Mouse (Mus musculus) midbrain, embryonic 14.5 days (tissue): ENCODE results near the gene Plxdc1. TPM values are rescaled to one million over a fixed set of nuclear protein-coding genes. Genes with fewer than 3 reads are reported as not detected.

Source experiments
- ATAC-seq: fragments of 200-750 bp; cut with Nextera tagmentation; 2 replicates; pipeline ENCODE4 v1.8.0; 2017; ENCODE audit warnings: moderate number of reproducible peaks, moderate library complexity; ENCODE audit not compliant: low FRiP score, low TSS enrichment
- DNase-seq: peaks from one replicate; pipeline ENCODE4 v3.0.0-alpha.2; 2015
- H3K27ac ChIP-seq: fragments of 300-500 bp; sonication (generic); replicated peaks from 2 replicates; pipeline ENCODE4 v1.5.1; 2014; ENCODE audit warnings: mild to moderate bottlenecking, low read depth, low read length, moderate library complexity
- H3K27me3 ChIP-seq: fragments of 300-500 bp; sonication (generic); 2 replicates; pipeline ENCODE4 v1.6.1; 2014; ENCODE audit warnings: low read length, control low read depth, mixed read lengths; ENCODE audit not compliant: control insufficient read depth, insufficient read depth
- H3K36me3 ChIP-seq: fragments of 300-500 bp; sonication (generic); 2 replicates; pipeline ENCODE4 v1.6.1; 2014; ENCODE audit warnings: low read length, control low read depth; ENCODE audit not compliant: control insufficient read depth, insufficient read depth
- H3K4me1 ChIP-seq: fragments of 300-500 bp; sonication (generic); 2 replicates; pipeline ENCODE4 v1.6.1; 2014; ENCODE audit warnings: mild to moderate bottlenecking, antibody characterized with exemption, low read length, control low read depth; ENCODE audit not compliant: control insufficient read depth, insufficient read depth
- H3K4me2 ChIP-seq: fragments of 300-500 bp; sonication (generic); 2 replicates; pipeline ENCODE4 v1.6.1; 2014; ENCODE audit warnings: mild to moderate bottlenecking, low read length, moderate library complexity
- H3K4me3 ChIP-seq: fragments of 300-500 bp; sonication (generic); replicated peaks from 2 replicates; pipeline ENCODE4 v1.5.1; 2014; ENCODE audit warnings: low read depth, low read length
- H3K9ac ChIP-seq: fragments of 300-500 bp; sonication (generic); replicated peaks from 2 replicates; pipeline ENCODE4 v1.6.1; 2014; ENCODE audit warnings: mild to moderate bottlenecking, low read length, moderate library complexity
- H3K9me3 ChIP-seq: fragments of 300-500 bp; sonication (generic); 2 replicates; pipeline ENCODE4 v1.6.1; 2016; ENCODE audit warnings: low read length, control low read depth, mixed read lengths; ENCODE audit not compliant: control insufficient read depth
- WGBS: fragments of 180-500 bp; shearing (Covaris S2); extraction: QIAGEN DNeasy Blood & Tissue Kit; methylation state at CpG from one replicate; pipeline ENCODE4 v1.1.7; 2014; 5-methylcytosine and 5-hydroxymethylcytosine counted together
- polyA plus RNA-seq: library from polyadenylated mRNA; unstranded; fragments of >200 nt; fragmentation: Nextera tagmentation; extraction: Ambion mirVana; gene quantifications from 2 replicates; pipeline ENCODE4 v1.2.1, GENCODE M21; 2014

Plxdc1 gene
- 0.96 and 1.2 TPM in 2 replicates for polyA plus RNA-seq

DNA sequence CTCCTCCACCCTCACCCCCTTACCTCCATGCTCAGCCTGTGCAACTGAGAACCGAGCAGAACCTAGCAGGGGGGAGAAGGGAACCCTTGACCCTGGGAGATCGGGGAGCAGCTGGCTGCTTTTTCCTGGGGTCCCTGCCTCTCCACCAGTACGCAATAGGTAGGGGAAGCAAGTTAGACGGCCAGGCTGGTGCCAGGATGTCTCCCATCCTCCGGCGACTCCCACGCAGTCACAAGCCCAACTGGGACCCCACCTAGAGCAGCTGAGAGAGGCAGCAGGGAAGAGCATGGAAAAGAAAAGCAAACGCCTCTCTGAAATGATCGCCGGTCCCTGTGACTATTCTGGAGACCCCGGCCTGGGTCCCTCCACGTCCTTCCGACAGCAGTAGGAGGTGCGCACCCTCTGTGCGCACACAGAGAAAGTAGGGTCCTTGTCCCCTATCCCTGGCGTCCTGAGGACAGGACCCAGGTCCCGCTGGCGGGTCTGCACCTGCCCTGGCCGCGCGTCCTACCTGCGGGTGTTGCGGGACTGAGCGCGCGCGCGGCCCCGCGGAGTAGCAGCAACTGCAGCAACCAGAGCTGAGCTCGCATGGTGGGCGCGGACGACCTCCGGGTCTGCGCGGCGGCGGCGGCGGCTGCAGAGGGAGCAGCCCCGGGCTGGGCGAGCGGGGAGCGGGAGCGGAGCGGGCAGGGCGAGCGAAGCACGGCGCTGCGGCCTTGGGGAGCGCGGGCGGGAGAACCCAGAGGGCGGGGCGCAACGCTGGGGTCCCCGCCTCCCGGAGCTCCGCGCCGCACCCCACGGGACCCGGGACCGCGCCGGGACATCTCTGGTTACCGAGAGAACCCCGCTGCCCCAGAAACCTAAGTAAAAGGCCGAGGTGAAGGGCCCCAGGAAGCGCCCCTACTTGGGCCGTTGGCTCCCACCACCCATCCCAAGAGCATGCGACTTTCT is at the start of gene Plxdc1:
Gene Plxdc1 (minus strand): TSS at position 718 of the 951 bp plus-strand sequence.
- WGBS, result 2% methylated on average over 74 of the region's 74 CpGs
- no peak for ATAC-seq
- peaks cover 27% of the 10 kb centered on the region for H3K27me3 ChIP-seq
- H3K4me3 ChIP-seq, result peak within 1 kb of the TSS; percentile 75
- H3K36me3 ChIP-seq, result no peaks in the 10 kb centered on the region
- H3K4me1 ChIP-seq, result peaks cover 7% of the 10 kb centered on the region; the same call in 1 of the 2 replicates
- H3K9ac ChIP-seq, result peak within 1 kb of the TSS; percentile 58
- DNase-seq, result peak; percentile 64
- H3K9me3 ChIP-seq, result no peaks in the 10 kb centered on the region
- H3K27ac ChIP-seq, result no peak within 1 kb of the TSS; the same call in 1 of the 2 replicates
- H3K4me2 ChIP-seq, result peak within 1 kb of the TSS; percentile 76

DNA sequence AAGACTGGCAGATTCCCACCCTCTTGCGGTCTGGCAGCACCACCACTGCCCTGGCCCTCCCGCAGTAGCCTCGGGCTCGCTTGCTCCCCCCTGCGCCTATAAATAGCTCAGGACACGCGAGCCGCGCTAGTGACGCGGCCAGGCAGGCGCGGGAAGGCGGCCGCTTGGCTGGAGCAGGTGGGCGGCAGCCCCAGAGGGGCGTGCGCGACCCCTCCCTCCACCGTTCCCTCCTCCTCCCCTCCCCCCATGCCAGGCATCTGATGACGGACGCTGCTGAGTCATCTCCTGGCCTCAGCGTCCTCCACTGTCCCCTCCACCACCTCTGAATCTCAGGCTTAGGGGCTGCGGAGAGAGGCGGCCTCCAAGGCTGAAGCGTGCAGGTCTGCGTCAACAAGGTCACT is 49.7 kb upstream of the Plxdc1 start:
- Histone ChIP-seq H3K9ac (peak overlapping the region; percentile 58), H3K27ac (no peak overlapping the region; the same call in 1 of the 2 replicates), H3K27me3 (no peaks in the 10 kb centered on the region), H3K4me3 (peak overlapping the region; percentile 38), H3K36me3 (peaks cover 4% of the 10 kb centered on the region), H3K9me3 (no peaks in the 10 kb centered on the region), H3K4me1 (peaks cover 18% of the 10 kb centered on the region), H3K4me2 (peak overlapping the region; percentile 83)
- ATAC-seq, result peak; percentile 69
- peak; percentile 81 for DNase-seq
- WGBS, result 0% methylated on average over 27 of the region's 27 CpGs

DNA sequence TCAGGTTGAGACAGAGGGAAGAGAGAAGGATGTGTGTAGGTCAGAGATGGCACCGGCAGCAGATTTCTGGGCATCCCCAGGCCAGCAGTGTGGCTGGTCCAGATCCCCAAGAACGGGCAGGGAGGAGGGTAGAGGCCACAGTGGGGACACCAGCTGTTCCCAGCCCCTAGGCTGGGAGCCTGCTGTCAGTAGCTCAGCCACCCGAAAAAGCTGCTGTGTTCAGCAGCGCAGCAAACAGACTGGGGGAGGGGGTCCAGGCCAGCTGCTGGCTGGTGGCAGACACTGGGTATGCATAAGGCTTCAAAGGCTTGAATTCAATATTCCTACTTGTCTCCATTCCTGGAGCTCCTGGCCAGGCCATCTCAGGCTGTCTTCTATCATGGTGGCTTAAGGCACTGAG is 48.6 kb upstream of the Plxdc1 start:
- DNase-seq, result no peak
- peaks cover 18% of the 10 kb centered on the region for H3K4me1 ChIP-seq
- peak overlapping the region; percentile 55; the same call in 1 of the 2 replicates for H3K27ac ChIP-seq
- peaks cover 16% of the 10 kb centered on the region for H3K36me3 ChIP-seq
- H3K4me2 ChIP-seq, result no peak overlapping the region; the same call in 1 of the 2 replicates
- WGBS, result 16% methylated on average over 4 of the region's 4 CpGs
- H3K9me3 ChIP-seq, result no peaks in the 10 kb centered on the region
- ATAC-seq, result peak; percentile 46; the same call in 1 of the 2 replicates
- no peaks in the 10 kb centered on the region for H3K27me3 ChIP-seq
- H3K9ac ChIP-seq, result no peak overlapping the region
- H3K4me3 ChIP-seq, result no peak overlapping the region

DNA sequence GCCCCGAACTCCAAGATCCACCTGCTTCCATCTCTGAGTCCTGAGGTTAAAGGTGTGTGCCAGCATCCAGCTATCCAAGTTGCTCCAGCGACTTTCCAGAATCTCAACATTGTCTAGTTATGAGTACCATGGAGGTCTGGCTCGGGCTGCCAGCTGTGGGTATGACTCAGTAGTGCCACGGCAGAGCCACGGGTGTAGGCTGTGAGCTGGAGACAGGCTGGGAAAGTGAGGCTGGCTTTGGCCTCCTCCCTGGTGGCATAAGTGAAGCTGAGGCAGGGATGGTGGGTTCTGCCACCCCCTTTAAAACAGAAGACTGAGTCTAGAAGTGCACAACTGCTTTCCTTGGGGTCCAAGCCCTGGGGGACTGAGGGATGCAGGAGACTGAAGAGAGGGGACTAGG is 47.8 kb upstream of the Plxdc1 start:
- peaks cover 23% of the 10 kb centered on the region for H3K36me3 ChIP-seq
- H3K4me3 ChIP-seq, result no peak overlapping the region
- H3K27ac ChIP-seq, result no peak overlapping the region
- whole genome bisulfite sequencing, result 86% methylated on average over 5 of the region's 5 CpGs
- no peaks in the 10 kb centered on the region for H3K9me3 ChIP-seq
- H3K9ac ChIP-seq, result no peak overlapping the region
- H3K4me2 ChIP-seq, result no peak overlapping the region
- DNase-seq (no peak), ATAC-seq (no peak)
- no peaks in the 10 kb centered on the region for H3K27me3 ChIP-seq
- peaks cover 18% of the 10 kb centered on the region for H3K4me1 ChIP-seq

DNA sequence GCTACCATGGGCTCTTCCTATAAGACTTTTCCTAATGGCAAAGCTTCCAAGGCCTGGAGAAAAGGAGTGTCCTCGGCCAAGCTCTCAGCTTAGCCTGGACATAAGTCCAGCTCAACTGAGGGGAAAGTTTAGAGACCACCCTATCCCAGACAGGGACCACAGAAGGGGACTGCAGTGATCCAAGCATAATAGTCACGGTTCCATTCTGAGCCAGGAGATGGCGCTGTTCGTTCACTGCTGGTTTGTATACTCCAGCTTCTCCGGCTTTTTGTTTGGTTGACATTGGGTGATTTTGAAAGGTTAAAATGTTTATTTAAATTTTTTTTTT is 45.2 kb upstream of the Plxdc1 start:
- H3K4me3 ChIP-seq, result no peak overlapping the region
- H3K4me2 ChIP-seq, result no peak overlapping the region
- H3K9ac ChIP-seq, result no peak overlapping the region
- no peaks in the 10 kb centered on the region for H3K27me3 ChIP-seq
- DNase-seq, result peak; percentile 91
- WGBS, result 3% methylated on average over 5 of the region's 5 CpGs
- peaks cover 20% of the 10 kb centered on the region for H3K4me1 ChIP-seq
- H3K9me3 ChIP-seq, result no peaks in the 10 kb centered on the region
- H3K27ac ChIP-seq, result no peak overlapping the region
- H3K36me3 ChIP-seq, result peaks cover 35% of the 10 kb centered on the region
- no peak for ATAC-seq

DNA sequence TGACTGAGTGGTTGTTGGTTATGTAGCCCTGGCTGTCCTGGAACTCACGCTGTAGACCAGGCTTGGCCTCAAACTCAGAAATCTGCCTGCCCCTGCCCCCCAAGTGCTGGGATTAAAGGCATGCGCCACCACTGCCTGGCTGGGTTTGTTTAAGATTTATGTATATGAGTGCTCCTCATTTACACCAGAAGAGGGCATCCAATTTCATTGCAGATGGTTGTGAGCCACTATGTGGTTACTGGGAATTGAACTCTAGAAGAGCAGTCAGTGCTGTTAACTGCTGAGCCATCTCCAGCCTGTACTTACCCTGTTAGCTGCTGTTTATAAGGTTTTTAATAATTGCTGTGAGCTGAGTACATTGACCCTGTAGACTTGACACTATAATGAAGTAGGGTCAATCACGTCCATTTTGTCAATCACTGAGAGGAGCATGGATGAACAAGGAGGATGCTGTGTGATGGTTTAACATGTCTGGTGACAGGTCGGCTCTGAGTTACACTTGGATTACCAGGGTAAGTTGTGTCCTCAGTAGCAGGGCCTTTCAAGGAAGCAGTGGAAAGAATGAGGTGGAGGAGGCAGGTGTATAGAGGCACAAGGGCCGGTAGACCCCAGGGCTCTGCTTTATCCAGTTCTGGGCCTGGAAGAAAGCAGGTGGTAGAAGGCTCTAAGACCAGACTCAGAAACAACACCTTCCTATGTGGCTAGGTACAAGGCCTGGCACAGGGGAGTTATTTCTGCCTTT is 44.6 kb upstream of the Plxdc1 start:
- Histone ChIP-seq H3K36me3 (peaks cover 35% of the 10 kb centered on the region), H3K27me3 (no peaks in the 10 kb centered on the region), H3K4me1 (peaks cover 18% of the 10 kb centered on the region), H3K9me3 (no peaks in the 10 kb centered on the region), H3K27ac (no peak overlapping the region), H3K9ac (no peak overlapping the region), H3K4me3 (no peak overlapping the region), H3K4me2 (no peak overlapping the region)
- WGBS, result 54% methylated on average over 5 of the region's 5 CpGs
- no peak for ATAC-seq
- no peak for DNase-seq

DNA sequence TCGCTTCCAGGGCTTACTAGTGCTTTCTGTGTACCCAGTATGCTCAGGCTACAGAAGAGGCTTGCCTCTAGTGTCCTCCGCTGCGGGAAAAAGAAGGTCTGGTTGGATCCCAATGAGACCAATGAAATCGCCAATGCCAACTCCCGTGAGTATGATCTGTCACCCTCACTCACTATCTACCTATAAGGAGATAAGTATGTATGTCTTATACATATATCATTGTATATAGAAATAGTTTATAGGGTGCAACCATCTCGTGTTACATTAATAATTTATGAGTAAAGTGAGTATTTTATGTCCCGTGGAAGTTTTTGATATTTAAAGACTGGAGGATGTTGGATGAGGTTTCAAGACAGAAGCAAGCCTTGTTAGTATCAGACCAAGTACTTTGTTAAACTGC is 41.5 kb upstream of the Plxdc1 start:
- H3K9ac ChIP-seq, result peak overlapping the region; percentile 99
- WGBS, result 23% methylated on average over 7 of the region's 7 CpGs
- ATAC-seq (no peak), DNase-seq (no peak)
- H3K27ac ChIP-seq, result no peak overlapping the region
- H3K36me3 ChIP-seq, result peaks cover 35% of the 10 kb centered on the region
- H3K9me3 ChIP-seq, result no peaks in the 10 kb centered on the region
- H3K4me2 ChIP-seq, result peak overlapping the region; percentile 89
- H3K4me3 ChIP-seq, result peak overlapping the region; percentile 100
- peaks cover 12% of the 10 kb centered on the region for H3K4me1 ChIP-seq
- no peaks in the 10 kb centered on the region for H3K27me3 ChIP-seq

DNA sequence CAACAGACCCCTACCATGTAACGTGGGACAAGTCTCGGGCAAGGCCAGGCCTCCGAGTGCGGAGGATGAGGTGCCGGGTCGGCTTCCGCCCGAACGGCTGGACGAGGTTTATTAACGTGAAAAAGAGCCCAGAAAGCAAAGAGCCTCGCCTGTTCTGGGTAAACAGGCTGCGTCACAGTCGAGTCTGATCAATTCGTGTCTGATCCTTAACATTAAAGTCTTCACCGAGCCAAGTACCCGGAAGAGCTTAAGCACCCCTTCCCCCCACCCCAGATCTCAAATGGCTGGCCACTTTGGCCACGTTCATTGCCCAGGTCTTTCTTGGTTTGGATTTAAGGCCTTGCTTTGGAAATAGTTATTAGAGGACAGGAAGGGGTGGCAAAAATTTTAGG is 41.0 kb upstream of the Plxdc1 start:
- Histone ChIP-seq H3K4me1 (peaks cover 12% of the 10 kb centered on the region), H3K9ac (peak overlapping the region; percentile 99), H3K27me3 (no peaks in the 10 kb centered on the region), H3K36me3 (peaks cover 35% of the 10 kb centered on the region), H3K4me2 (peak overlapping the region; percentile 89), H3K4me3 (peak overlapping the region; percentile 100), H3K9me3 (no peaks in the 10 kb centered on the region), H3K27ac (peak overlapping the region; percentile 84)
- peak; percentile 4; the same call in 1 of the 2 replicates for ATAC-seq
- no peak for DNase-seq
- 0% methylated on average over 18 of the region's 18 CpGs for WGBS
